Mouse (Mus musculus): ENCODE data around the gene Plekhh1. TPM values are rescaled to one million over a fixed set of nuclear protein-coding genes. Genes with fewer than 3 reads are reported as not detected.

Gene Plekhh1
- total RNA-seq, 1 experiment = 11.2 TPM

DNA sequence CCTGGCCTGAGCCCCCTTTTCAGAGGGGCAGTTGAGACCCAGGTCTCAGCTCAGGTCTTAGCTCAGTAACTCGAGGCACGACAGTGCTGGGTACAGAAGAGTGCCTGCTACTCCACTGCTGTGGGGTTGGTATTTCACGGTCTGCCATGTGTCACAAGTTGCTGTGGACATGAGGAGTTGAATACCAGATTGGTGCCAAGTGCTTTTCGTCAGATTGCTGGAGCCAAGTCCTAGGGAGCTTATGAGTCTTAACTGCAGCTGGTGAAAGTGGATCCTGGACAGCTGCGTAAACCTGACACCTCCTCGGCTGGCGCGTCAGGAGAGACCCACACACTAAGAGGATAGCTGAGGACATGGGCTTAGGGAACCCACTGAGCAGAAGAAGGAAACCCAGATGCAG, 15.7 kb downstream of the Plekhh1 start:
- no peak for TF ChIP-seq ZC3H11A (IDR thresholded peaks at IDR 0.05; ENCODE audit: borderline replicate concordance, low read depth, low read length)
- no peak for TF ChIP-seq ZNF384 (IDR thresholded peaks at IDR 0.05; ENCODE audit: low read depth, low read length)
- TF ChIP-seq MAFK (IDR thresholded peaks at IDR 0.05; ENCODE audit: insufficient read depth, low read depth, low read length) = no peak
- no peak for TF ChIP-seq CHD2 (IDR thresholded peaks at IDR 0.05; ENCODE audit: low read depth, low read length)
- no peak for TF ChIP-seq HCFC1 (IDR thresholded peaks at IDR 0.05; ENCODE audit: borderline replicate concordance, insufficient read depth, low read length)
- no peak overlapping the region for H3K27ac ChIP-seq (ENCODE audit: insufficient read depth, low read depth, low read length, poor library complexity, severe bottlenecking)
- peaks cover 7 to 15% of the 10 kb centered on the region in 2 experiments; a peak in 3 of 4 replicates for H3K4me1 ChIP-seq (ENCODE audit: control insufficient read depth in 2 of 2, insufficient read depth in 2 of 2, low read length in 2 of 2, poor library complexity in 1 of 2)
- H3K9me3 ChIP-seq (ENCODE audit: control insufficient read depth, insufficient read depth, low read depth, low read length) = no peaks in the 10 kb centered on the region
- H3K4me3 ChIP-seq (ENCODE audit: insufficient read depth in 1 of 2, low read depth in 1 of 2, low read length in 2 of 2, poor library complexity in 1 of 2, severe bottlenecking in 1 of 2) = no peak overlapping the region
- in situ Hi-C loops (cut with MboI; ENCODE audit: low sequenced_read_pairs in 2 of 2, unreplicated experiment in 2 of 2) = no loop called here
- DNase-seq (ENCODE audit: low read depth, low spot score) = no peak
- H3K9ac ChIP-seq (ENCODE audit: insufficient read depth, low read depth, low read length, poor library complexity, severe bottlenecking) = no peak overlapping the region
- peaks cover 4% of the 10 kb centered on the region; the same call in 1 of the 2 replicates for H3K36me3 ChIP-seq (ENCODE audit: control insufficient read depth, insufficient read depth, low read length, poor library complexity, severe bottlenecking)

DNA sequence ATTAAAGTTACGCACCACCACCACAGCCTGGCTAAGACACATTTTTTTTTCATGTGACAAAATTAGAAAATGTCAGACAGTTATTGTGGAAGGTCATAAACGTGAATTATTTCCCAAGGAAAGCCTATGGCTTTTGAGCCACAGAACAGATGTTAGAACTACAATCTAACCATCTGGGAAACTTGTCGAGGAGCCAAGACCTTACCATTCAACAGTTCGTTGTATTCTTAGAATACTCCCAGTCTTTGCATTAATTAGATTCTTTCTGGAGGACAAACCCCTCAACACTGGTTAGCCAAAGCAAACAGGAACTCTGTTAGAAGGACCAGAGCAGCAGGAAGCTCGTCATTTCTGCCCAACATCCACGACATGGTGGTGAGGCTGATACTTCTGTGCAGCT, 17.2 kb downstream of the Plekhh1 start:
- in situ Hi-C loops (cut with MboI; ENCODE audit: low sequenced_read_pairs in 2 of 2, unreplicated experiment in 2 of 2) = no loop called here
- Histone ChIP-seq H3K9me3 (ENCODE audit: control insufficient read depth, insufficient read depth, low read depth, low read length) (no peaks in the 10 kb centered on the region), H3K9ac (ENCODE audit: insufficient read depth, low read depth, low read length, poor library complexity, severe bottlenecking) (no peak overlapping the region), H3K4me1 (ENCODE audit: control insufficient read depth in 2 of 2, insufficient read depth in 2 of 2, low read length in 2 of 2, poor library complexity in 1 of 2) (peaks cover 2 to 5% of the 10 kb centered on the region in 2 experiments; a peak in 2 of 4 replicates), H3K27ac (ENCODE audit: insufficient read depth, low read depth, low read length, poor library complexity, severe bottlenecking) (no peak overlapping the region), H3K36me3 (ENCODE audit: control insufficient read depth, insufficient read depth, low read length, poor library complexity, severe bottlenecking) (peaks cover 2% of the 10 kb centered on the region; the same call in 1 of the 2 replicates), H3K4me3 (ENCODE audit: insufficient read depth in 1 of 2, low read depth in 1 of 2, low read length in 2 of 2, poor library complexity in 1 of 2, severe bottlenecking in 1 of 2) (no peak overlapping the region)
- DNase-seq (ENCODE audit: low read depth, low spot score) = no peak
- no peak for TF ChIP-seq MAFK (IDR thresholded peaks at IDR 0.05; ENCODE audit: insufficient read depth, low read depth, low read length)

DNA sequence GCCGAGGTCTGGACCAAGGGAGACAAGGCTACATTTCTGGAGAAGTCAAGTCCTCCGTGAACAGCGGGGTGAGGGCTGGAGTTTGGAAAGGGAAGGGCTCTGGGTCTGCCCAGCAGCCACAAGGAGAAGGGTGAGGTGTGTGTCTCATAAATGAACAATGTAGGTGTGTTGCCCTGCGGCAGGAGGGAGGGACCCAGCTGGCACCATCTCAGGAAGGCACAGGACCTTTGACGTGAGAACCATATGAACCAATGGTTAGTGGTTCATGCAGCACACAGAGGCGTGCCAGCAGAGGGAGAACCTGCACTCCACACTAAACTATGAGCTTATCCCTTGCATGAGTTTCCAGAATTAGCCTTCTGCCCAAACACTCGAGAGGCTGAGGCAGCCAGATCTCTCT, 18.2 kb downstream of the Plekhh1 start:
- Histone ChIP-seq H3K9me3 (ENCODE audit: control insufficient read depth, insufficient read depth, low read depth, low read length) (no peaks in the 10 kb centered on the region), H3K27ac (ENCODE audit: insufficient read depth, low read depth, low read length, poor library complexity, severe bottlenecking) (no peak overlapping the region), H3K4me3 (ENCODE audit: insufficient read depth in 1 of 2, low read depth in 1 of 2, low read length in 2 of 2, poor library complexity in 1 of 2, severe bottlenecking in 1 of 2) (no peak overlapping the region), H3K36me3 (ENCODE audit: control insufficient read depth, insufficient read depth, low read length, poor library complexity, severe bottlenecking) (peaks cover 2% of the 10 kb centered on the region; the same call in 1 of the 2 replicates), H3K4me1 (ENCODE audit: control insufficient read depth in 2 of 2, insufficient read depth in 2 of 2, low read length in 2 of 2, poor library complexity in 1 of 2) (no peaks in the 10 kb centered on the region), H3K9ac (ENCODE audit: insufficient read depth, low read depth, low read length, poor library complexity, severe bottlenecking) (no peak overlapping the region)
- in situ Hi-C loops (cut with MboI; ENCODE audit: low sequenced_read_pairs in 2 of 2, unreplicated experiment in 2 of 2) = no loop called here
- DNase-seq (ENCODE audit: low read depth, low spot score) = no peak
- TF ChIP-seq HCFC1 (IDR thresholded peaks at IDR 0.05; ENCODE audit: borderline replicate concordance, insufficient read depth, low read length) (no peak), ZNF384 (IDR thresholded peaks at IDR 0.05; ENCODE audit: low read depth, low read length) (no peak), ZC3H11A (IDR thresholded peaks at IDR 0.05; ENCODE audit: borderline replicate concordance, low read depth, low read length) (no peak), MAFK (IDR thresholded peaks at IDR 0.05; ENCODE audit: insufficient read depth, low read depth, low read length) (no peak), CHD2 (IDR thresholded peaks at IDR 0.05; ENCODE audit: low read depth, low read length) (no peak)

DNA sequence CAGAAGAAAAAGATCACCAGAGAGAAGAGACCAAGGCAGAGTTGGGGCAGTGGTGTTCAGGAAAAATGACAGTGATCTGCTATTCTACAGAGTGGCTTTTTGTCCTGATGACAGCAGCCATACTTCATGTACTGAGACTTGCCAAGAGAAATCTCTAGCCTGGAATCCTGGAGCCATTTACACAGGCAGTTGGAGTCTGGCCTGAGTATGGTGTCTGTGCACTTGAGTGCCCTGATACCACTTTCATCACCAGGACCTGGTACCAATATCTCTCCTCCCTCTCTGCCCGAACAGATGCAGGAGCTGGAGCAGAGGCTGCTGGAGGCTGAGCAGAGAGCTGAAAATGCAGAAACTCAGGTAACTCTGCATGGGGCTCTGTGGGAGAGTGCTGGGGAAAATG, 19.9 kb downstream of the Plekhh1 start:
- Histone ChIP-seq H3K9ac (ENCODE audit: insufficient read depth, low read depth, low read length, poor library complexity, severe bottlenecking) (no peak overlapping the region), H3K4me3 (ENCODE audit: insufficient read depth in 1 of 2, low read depth in 1 of 2, low read length in 2 of 2, poor library complexity in 1 of 2, severe bottlenecking in 1 of 2) (no peak overlapping the region), H3K4me1 (ENCODE audit: control insufficient read depth in 2 of 2, insufficient read depth in 2 of 2, low read length in 2 of 2, poor library complexity in 1 of 2) (0 out of 4 replicates have a peak, but pooled peaks cover 0 to 3% of the 10 kb centered on the region in 2 experiments), H3K9me3 (ENCODE audit: control insufficient read depth, insufficient read depth, low read depth, low read length) (no peaks in the 10 kb centered on the region), H3K36me3 (ENCODE audit: control insufficient read depth, insufficient read depth, low read length, poor library complexity, severe bottlenecking) (no peaks in the 10 kb centered on the region; the same call in 1 of the 2 replicates), H3K27ac (ENCODE audit: insufficient read depth, low read depth, low read length, poor library complexity, severe bottlenecking) (no peak overlapping the region)
- in situ Hi-C loops (cut with MboI; ENCODE audit: low sequenced_read_pairs in 2 of 2, unreplicated experiment in 2 of 2) = no loop called here
- TF ChIP-seq CHD2 (IDR thresholded peaks at IDR 0.05; ENCODE audit: low read depth, low read length) (no peak), ZNF384 (IDR thresholded peaks at IDR 0.05; ENCODE audit: low read depth, low read length) (no peak), ZC3H11A (IDR thresholded peaks at IDR 0.05; ENCODE audit: borderline replicate concordance, low read depth, low read length) (no peak), HCFC1 (IDR thresholded peaks at IDR 0.05; ENCODE audit: borderline replicate concordance, insufficient read depth, low read length) (no peak), MAFK (IDR thresholded peaks at IDR 0.05; ENCODE audit: insufficient read depth, low read depth, low read length) (no peak)
- DNase-seq (ENCODE audit: low read depth, low spot score) = no peak

DNA sequence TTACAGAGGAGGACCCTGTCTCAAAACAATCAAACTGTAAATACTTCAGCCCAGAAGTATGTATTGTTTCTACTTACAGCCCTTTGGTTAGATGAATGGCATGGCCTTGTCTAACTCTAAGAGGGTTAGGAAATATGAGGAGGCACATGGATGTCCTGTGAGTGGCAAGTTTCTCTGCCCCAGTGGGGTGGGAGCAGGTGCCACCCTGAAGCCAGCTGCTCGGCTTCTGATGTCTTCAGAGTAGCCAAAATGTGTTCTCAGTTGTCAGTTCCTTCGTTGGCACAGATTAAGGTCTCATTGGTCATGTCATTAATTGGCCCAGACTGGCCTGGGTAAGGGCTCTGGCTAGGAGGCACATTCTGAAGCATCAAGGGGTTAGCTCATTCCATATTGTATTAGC, 20.8 kb downstream of the Plekhh1 start:
- Histone ChIP-seq H3K9me3 (ENCODE audit: control insufficient read depth, insufficient read depth, low read depth, low read length) (no peaks in the 10 kb centered on the region), H3K36me3 (ENCODE audit: control insufficient read depth, insufficient read depth, low read length, poor library complexity, severe bottlenecking) (no peaks in the 10 kb centered on the region; the same call in 1 of the 2 replicates), H3K9ac (ENCODE audit: insufficient read depth, low read depth, low read length, poor library complexity, severe bottlenecking) (no peak overlapping the region), H3K4me1 (ENCODE audit: control insufficient read depth in 2 of 2, insufficient read depth in 2 of 2, low read length in 2 of 2, poor library complexity in 1 of 2) (0 out of 4 replicates have a peak, but pooled peaks cover 0 to 3% of the 10 kb centered on the region in 2 experiments), H3K27ac (ENCODE audit: insufficient read depth, low read depth, low read length, poor library complexity, severe bottlenecking) (no peak overlapping the region), H3K4me3 (ENCODE audit: insufficient read depth in 1 of 2, low read depth in 1 of 2, low read length in 2 of 2, poor library complexity in 1 of 2, severe bottlenecking in 1 of 2) (no peak overlapping the region)
- in situ Hi-C loops (cut with MboI; ENCODE audit: low sequenced_read_pairs in 2 of 2, unreplicated experiment in 2 of 2) = no loop called here
- DNase-seq (ENCODE audit: low read depth, low spot score) = no peak
- TF ChIP-seq HCFC1 (IDR thresholded peaks at IDR 0.05; ENCODE audit: borderline replicate concordance, insufficient read depth, low read length) (no peak), ZNF384 (IDR thresholded peaks at IDR 0.05; ENCODE audit: low read depth, low read length) (no peak), MAFK (IDR thresholded peaks at IDR 0.05; ENCODE audit: insufficient read depth, low read depth, low read length) (no peak), CHD2 (IDR thresholded peaks at IDR 0.05; ENCODE audit: low read depth, low read length) (no peak), ZC3H11A (IDR thresholded peaks at IDR 0.05; ENCODE audit: borderline replicate concordance, low read depth, low read length) (no peak)
